Mouse (Mus musculus) forebrain, embryonic 10.5 days (tissue): ENCODE data around the gene Sbf1. TPM values are rescaled to one million over a fixed set of nuclear protein-coding genes. Genes with fewer than 3 reads are reported as not detected.
A peak's percentile ranks its signal among the peaks of the same experiment; 100 is the strongest.

Experiments
- DNase-seq: peaks from one replicate; pipeline ENCODE4 v3.0.0-alpha.2; 2017; ENCODE audit warnings: low spot score; ENCODE audit errors: extremely low spot score
- H3K27ac ChIP-seq: fragments of 300-500 bp; sonication (generic); 2 replicates; pipeline ENCODE4 v1.5.1; 2016; ENCODE audit warnings: mild to moderate bottlenecking
- H3K27me3 ChIP-seq: fragments of 300-500 bp; sonication (generic); 2 replicates; pipeline ENCODE4 v1.6.1; 2016; ENCODE audit warnings: mild to moderate bottlenecking; ENCODE audit not compliant: poor library complexity, severe bottlenecking
- H3K36me3 ChIP-seq: fragments of 300-500 bp; sonication (generic); replicated peaks from 2 replicates; pipeline ENCODE4 v1.6.1; 2016; ENCODE audit warnings: mild to moderate bottlenecking, moderate library complexity
- H3K4me1 ChIP-seq: fragments of 300-500 bp; sonication (generic); 2 replicates; pipeline ENCODE4 v1.6.1; 2016
- H3K4me3 ChIP-seq: fragments of 300-500 bp; sonication (generic); 2 replicates; pipeline ENCODE4 v1.5.1; 2016; ENCODE audit warnings: mild to moderate bottlenecking, moderate library complexity
- H3K9me3 ChIP-seq: fragments of 300-500 bp; sonication (generic); 2 replicates; pipeline ENCODE4 v1.6.1; 2016; ENCODE audit warnings: mild to moderate bottlenecking, moderate library complexity
- WGBS: fragments of 180-500 bp; shearing (Covaris S2); methylation state at CpG from one replicate; pipeline ENCODE4 v1.1.7; 2016; 5-methylcytosine and 5-hydroxymethylcytosine counted together
- microRNA-seq: library from miRNA; unstranded; fragments of <30 nt; microRNA quantifications from one replicate; pipeline ENCODE4, GENCODE M21; 2017
- polyA plus RNA-seq: library from polyadenylated mRNA; unstranded; fragments of >200 nt; fragmentation: Nextera tagmentation; extraction: Ambion mirVana; gene quantifications from 2 replicates; pipeline ENCODE4 v1.2.1, GENCODE M21; 2016

Gene Sbf1
- polyA plus RNA-seq, 1 experiment from 2014 or later = 84.9 TPM

DNA sequence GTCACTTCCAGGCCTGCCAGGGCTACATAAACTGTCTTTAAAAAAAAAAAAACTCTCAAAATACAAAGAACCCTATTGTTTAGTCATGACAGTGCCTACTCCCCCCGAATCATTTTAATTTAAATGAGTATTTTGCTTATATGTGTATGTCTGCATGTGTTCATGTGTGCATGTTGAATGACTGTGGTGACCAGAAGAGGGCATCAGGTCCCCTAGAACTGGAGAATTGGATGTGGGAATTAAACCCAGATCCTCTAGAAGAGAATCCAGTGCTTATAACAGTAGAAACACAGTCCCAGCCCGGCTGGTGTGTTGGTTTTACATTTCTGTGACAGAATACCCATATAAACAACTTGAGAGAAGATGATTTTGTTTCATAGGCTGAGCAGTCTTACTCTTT lies 74.1 kb downstream of the Sbf1 start:
- peaks cover 52% of the 10 kb centered on the region for H3K36me3 ChIP-seq

DNA sequence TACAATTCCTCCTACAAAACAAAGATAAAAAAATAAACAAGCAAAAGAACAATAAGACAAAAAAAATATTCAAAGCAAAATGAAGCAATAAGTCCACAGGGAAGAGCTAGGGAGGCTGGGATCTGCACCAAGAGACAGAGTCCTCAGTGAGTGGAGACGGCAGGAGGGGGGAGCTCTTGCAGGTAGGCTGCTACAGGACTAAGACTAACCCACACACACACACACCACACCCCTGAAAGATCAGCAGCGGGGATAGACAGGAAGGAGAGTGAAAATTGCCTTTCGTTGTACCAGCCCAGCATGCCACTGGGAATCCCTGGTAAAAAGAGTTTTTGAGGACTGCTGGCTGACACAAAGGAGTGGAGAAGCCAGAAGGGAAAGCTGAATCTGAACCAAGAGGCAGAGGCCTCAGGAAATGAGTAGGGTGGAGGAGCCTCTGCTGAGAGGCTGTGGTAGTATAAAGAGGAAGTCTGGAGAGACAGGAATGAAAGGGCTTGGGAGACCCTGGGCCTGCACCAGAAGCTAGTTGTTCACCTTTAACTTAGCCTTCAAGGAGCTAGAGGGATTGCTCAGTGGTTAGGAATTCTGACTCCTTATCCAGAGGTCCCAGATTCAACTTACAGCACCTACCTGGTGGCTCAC lies 75.2 kb downstream of the Sbf1 start:
- DNase-seq = no peak
- WGBS = 58% methylated on average over 3 of the region's 3 CpGs
- H3K4me3 ChIP-seq = no peak overlapping the region
- peaks cover 48% of the 10 kb centered on the region for H3K36me3 ChIP-seq
- peak overlapping the region; percentile 58; the same call in 1 of the 2 replicates for H3K27ac ChIP-seq
- H3K27me3 ChIP-seq = no peaks in the 10 kb centered on the region
- H3K9me3 ChIP-seq = no peaks in the 10 kb centered on the region
- H3K4me1 ChIP-seq = no peaks in the 10 kb centered on the region

More for the DNA sequence above, 74.1 kb downstream of the Sbf1 start:
- Histone ChIP-seq H3K9me3 (no peaks in the 10 kb centered on the region), H3K4me3 (no peak overlapping the region), H3K4me1 (no peaks in the 10 kb centered on the region), H3K27ac (no peak overlapping the region), H3K27me3 (no peaks in the 10 kb centered on the region)
- no peak for DNase-seq
- 83% methylated on average over 2 of the region's 2 CpGs for WGBS

Small RNA genes lying within 50 kb of the gene (microRNA-seq; reads per million reads assigned to microRNA genes)
- gene Mir6959 = not detected

Other genes with a start within 250 kb of the Sbf1 start
- gene Trabd, start 240.2 kb downstream of the Sbf1 start, polyA plus RNA-seq = 53.4 and 55.9 TPM in 2 replicates
- 14.4 and 14.8 TPM in 2 replicates for gene Selenoo, start 226.2 kb downstream of the Sbf1 start, polyA plus RNA-seq
- gene Tubgcp6, start 192.2 kb downstream of the Sbf1 start, polyA plus RNA-seq = 25.7 and 26.5 TPM in 2 replicates
- gene Hdac10, start 186.6 kb downstream of the Sbf1 start, polyA plus RNA-seq = 15.0 and 16.5 TPM in 2 replicates
- 34.9 and 38.4 TPM in 2 replicates for gene Mapk12, start 174.6 kb downstream of the Sbf1 start, polyA plus RNA-seq
- 35.7 and 36.3 TPM in 2 replicates for gene Mapk11, start 165.7 kb downstream of the Sbf1 start, polyA plus RNA-seq
- gene Plxnb2, start 134.5 kb downstream of the Sbf1 start, polyA plus RNA-seq = 144 and 155 TPM in 2 replicates
- gene Dennd6b, start 118.8 kb downstream of the Sbf1 start, polyA plus RNA-seq = 26.4 and 27.7 TPM in 2 replicates
- 24.2 and 28.8 TPM in 2 replicates for gene Ppp6r2, start 103.8 kb downstream of the Sbf1 start, polyA plus RNA-seq
- 0.17 and 0.23 TPM in 2 replicates for gene Adm2, start 7.4 kb upstream of the Sbf1 start, polyA plus RNA-seq
- not detected in 2 replicates for gene Miox, start 19.1 kb upstream of the Sbf1 start, polyA plus RNA-seq
- 48.6 and 50.0 TPM in 2 replicates for gene Lmf2, start 40.3 kb upstream of the Sbf1 start, polyA plus RNA-seq
- 202 and 208 TPM in 2 replicates for gene Ncaph2, start 40.4 kb upstream of the Sbf1 start, polyA plus RNA-seq
- gene Sco2, start 58.5 kb upstream of the Sbf1 start, polyA plus RNA-seq = 6.6 and 7.2 TPM in 2 replicates
- gene Tymp, start 61.7 kb upstream of the Sbf1 start, polyA plus RNA-seq = 1.2 and 1.4 TPM in 2 replicates
- gene Odf3b, start 64.0 kb upstream of the Sbf1 start, polyA plus RNA-seq = 0.38 and 0.46 TPM in 2 replicates
- gene Klhdc7b, start 69.6 kb upstream of the Sbf1 start, polyA plus RNA-seq = 0.04 TPM in 1 of 2 replicates, not detected in the other
- not detected in 2 replicates for gene Syce3, start 95.2 kb upstream of the Sbf1 start, polyA plus RNA-seq
- gene Cpt1b, start 110.6 kb upstream of the Sbf1 start, polyA plus RNA-seq = 0.67 and 0.80 TPM in 2 replicates
- gene C730034F03Rik, start 114.3 kb upstream of the Sbf1 start, polyA plus RNA-seq = 3.9 and 4.3 TPM in 2 replicates
- gene Gm44502, start 114.4 kb upstream of the Sbf1 start, polyA plus RNA-seq = not detected in 2 replicates
- 44.0 and 45.1 TPM in 2 replicates for gene Chkb, start 114.6 kb upstream of the Sbf1 start, polyA plus RNA-seq
- 21.2 and 22.4 TPM in 2 replicates for gene Mapk8ip2, start 138.6 kb upstream of the Sbf1 start, polyA plus RNA-seq
- gene Arsa, start 162.1 kb upstream of the Sbf1 start, polyA plus RNA-seq = 10.7 and 11.4 TPM in 2 replicates
- gene Shank3, start 184.3 kb upstream of the Sbf1 start, polyA plus RNA-seq = 2.2 and 3.0 TPM in 2 replicates